Mouse (Mus musculus): ENCODE measurements around the gene Gpr4.

- peak; percentile 95 for TF ChIP-seq CTCF (IDR thresholded peaks at IDR 0.05; ENCODE audit: extremely low read depth, insufficient read depth, insufficient read length, insufficient replicate concordance)
- TF ChIP-seq POLR2A (IDR thresholded peaks at IDR 0.05; ENCODE audit: low read depth, low read length): no peak
Observed at GRCm38 (mm10) chr7:19239423-19239822, 27.1 kb downstream of the Gpr4 start.

All from spleen, adult 2 months (tissue).